Mouse (Mus musculus): ENCODE results near the gene Arhgap6.
"Not testable (repeated sequence)": the region's sequence is repeated elsewhere in the genome, so short reads cannot be mapped to it uniquely, and the experiment has no call there.

Arhgap6 gene

DNA sequence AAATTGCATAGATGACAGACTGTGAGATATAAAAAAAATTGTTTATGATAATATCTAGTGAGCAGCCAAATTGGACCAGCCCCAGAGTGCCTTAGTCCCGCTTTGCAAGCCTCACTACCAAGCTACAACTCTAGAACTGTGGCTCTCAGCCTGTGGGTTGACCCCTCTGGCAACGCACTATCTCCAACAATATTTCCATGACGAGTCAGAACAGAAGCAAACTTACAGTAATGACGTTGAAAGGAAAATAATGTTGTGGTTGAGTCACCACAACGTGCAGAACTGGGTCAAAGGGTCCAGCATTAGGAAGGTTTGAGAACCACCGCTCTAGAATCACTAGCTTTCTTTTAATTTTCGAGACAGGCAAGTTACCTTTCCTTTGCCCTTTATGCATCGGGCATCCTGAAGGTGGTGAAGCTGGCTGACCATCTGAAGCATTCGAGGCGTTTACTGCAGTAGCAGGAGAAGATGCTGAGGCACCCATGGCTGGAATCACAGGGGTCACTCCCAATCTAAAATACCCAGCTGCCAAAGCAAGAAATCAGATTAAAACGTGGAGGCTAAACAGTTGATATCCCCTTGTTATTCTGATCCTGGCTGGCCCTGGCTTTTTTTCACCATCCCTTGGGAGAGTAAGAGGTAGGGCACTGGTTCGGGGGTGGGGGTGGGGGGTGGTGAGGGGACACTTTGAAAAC, 524.3 kb downstream of the Arhgap6 start:
- no peak for DNase-seq

GRCm38 (mm10) chrX:169319945-169320667, 525.2 kb downstream of the Arhgap6 start, which contains the start of gene Hccs:
Hccs (minus strand) TSS chrX:169320372.
- DNase-seq, result peak; percentile 81

DNA sequence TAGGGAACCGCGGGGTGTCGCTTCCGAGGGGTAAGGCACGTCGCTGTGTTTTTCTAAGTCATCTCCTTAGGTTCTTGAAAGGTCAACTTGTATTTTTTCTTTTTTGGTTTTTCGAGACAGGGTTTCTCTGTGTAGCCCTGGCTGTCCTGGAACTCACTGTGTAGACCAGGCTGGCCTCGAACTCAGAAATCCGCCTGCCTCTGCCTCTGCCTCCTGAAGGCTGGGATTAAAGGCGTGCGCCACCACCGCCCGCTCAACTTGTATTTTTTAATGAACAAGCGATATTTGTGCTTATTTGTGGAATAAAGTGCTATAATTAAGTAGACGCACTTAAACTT, 525.7 kb downstream of the Arhgap6 start:
- DNase-seq, result not testable (repeated sequence)

DNA sequence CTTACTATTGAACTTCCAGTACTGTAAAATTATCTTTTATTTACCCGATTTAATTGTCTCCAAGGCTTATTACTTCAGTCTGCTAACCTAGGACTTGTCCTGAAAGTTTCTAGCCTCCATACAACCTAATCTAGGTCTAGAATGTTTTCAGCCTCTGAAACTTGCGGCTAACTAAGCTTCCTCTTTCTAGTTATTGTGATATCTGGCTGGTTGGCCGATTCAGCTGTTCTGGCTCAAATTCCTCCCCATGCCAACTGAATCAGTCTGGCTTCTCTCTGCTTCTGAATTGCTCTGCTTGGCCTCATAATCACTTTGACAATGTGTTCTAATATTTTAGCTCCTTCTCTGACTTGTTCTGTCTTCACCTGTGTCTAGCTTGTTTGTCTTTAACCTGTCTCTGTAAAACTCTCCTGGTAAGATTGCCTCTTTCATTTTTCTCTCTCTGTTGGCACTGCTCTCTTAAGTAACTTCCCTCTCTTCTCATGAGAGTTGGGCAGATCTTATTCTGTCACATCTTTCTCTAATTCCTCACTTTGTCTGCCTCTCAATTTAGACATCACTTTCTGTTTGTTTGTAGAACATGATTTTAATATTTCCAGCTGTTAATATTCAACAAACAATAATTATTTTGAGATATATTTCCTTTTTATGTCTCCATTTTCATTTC, 531.2 kb downstream of the Arhgap6 start:
- DNase-seq, result no peak

- DNase-seq, result peak; percentile 6
Measured at GRCm38 (mm10) chrX:169332264-169332663, 537.4 kb downstream of the Arhgap6 start.

DNA sequence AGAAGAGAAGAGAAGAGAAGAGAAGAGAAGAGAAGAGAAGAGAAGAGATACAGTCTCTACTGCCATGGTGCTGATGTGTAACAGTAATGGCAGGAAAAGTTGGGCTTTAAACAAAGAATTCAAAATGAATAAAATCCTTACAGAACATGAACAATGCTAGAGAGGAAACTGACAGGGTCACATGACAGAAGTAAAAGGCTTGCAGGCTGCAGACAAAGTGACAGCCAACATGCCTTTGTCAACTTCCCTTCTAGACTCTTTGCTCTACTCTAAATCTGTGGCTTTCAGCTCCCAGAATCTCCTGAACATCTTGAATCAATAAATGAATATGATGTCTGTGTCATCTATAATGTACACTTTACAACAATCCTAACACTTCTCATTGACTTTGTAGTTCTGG, 542.7 kb downstream of the Arhgap6 start:
- DNase-seq, result no peak

DNA sequence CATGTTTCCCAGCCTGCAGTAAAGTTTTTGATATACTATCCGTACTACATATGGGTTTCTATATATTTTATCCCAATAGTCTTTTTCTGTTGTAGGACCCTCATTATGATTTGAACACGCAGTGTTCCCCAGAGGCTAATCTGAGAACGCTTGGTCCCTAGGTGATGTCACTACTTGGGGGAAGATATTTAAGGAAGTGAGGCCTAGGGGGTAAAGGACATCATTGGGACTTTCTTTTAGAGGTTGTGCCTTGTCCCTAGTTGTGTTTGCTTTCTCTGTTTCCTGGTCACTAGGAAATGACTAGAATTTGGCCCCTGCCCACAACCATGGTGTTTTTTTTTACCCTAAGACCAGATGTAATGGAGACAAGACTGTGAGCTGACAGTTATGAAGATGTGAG, 543.3 kb downstream of the Arhgap6 start:
- DNase-seq, result no peak

Data from cerebellum, adult 8-10 months (tissue).